Mouse (Mus musculus) limb, embryonic 15.5 days (tissue): ENCODE results near the gene Nacad. TPM values are rescaled to one million over a fixed set of nuclear protein-coding genes. Genes with fewer than 3 reads are reported as not detected.

Experiments
- ATAC-seq: fragments of 200-750 bp; cut with Nextera tagmentation; 2 replicates; pipeline ENCODE4 v1.8.0; 2017; ENCODE audit warnings: low read depth, moderate TSS enrichment; ENCODE audit not compliant: insufficient number of reproducible peaks, low FRiP score, low TSS enrichment
- H3K27ac ChIP-seq: fragments of 300-500 bp; sonication (generic); 2 replicates; pipeline ENCODE4 v1.5.1; 2015; ENCODE audit warnings: moderate library complexity, mild to moderate bottlenecking, inconsistent platforms
- H3K27me3 ChIP-seq: fragments of 300-500 bp; sonication (generic); 2 replicates; pipeline ENCODE4 v1.6.1; 2015; ENCODE audit warnings: inconsistent platforms
- H3K36me3 ChIP-seq: fragments of 300-500 bp; sonication (generic); 2 replicates; pipeline ENCODE4 v1.6.1; 2015; ENCODE audit warnings: inconsistent platforms
- H3K4me1 ChIP-seq: fragments of 300-500 bp; sonication (generic); 2 replicates; pipeline ENCODE4 v1.6.1; 2015; ENCODE audit warnings: inconsistent platforms
- H3K4me2 ChIP-seq: fragments of 300-500 bp; sonication (generic); 2 replicates; pipeline ENCODE4 v1.6.1; 2015; ENCODE audit warnings: mild to moderate bottlenecking, inconsistent platforms
- H3K4me3 ChIP-seq: fragments of 300-500 bp; sonication (generic); 2 replicates; pipeline ENCODE4 v1.5.1; 2015; ENCODE audit warnings: mild to moderate bottlenecking, inconsistent platforms
- H3K9ac ChIP-seq: fragments of 300-500 bp; sonication (generic); 2 replicates; pipeline ENCODE4 v1.6.1; 2015; ENCODE audit warnings: inconsistent platforms
- H3K9me3 ChIP-seq: fragments of 300-500 bp; sonication (generic); 2 replicates; pipeline ENCODE4 v1.6.1; 2016; ENCODE audit warnings: inconsistent platforms
- WGBS: fragments of 180-500 bp; shearing (Covaris S2); methylation state at CpG from one replicate; pipeline ENCODE4 v1.1.7; 2015; 5-methylcytosine and 5-hydroxymethylcytosine counted together
- polyA plus RNA-seq: library from polyadenylated mRNA; unstranded; fragments of >200 nt; fragmentation: Nextera tagmentation; extraction: Ambion mirVana; gene quantifications from 2 replicates; pipeline ENCODE4 v1.2.1, GENCODE M21; 2015

Nacad gene
- polyA plus RNA-seq, 1 experiment from 2014 or later, result 1.6 TPM

- H3K4me1 ChIP-seq, result peaks cover 49% of the 10 kb centered on the region
Measured at GRCm38 (mm10) chr11:6602662-6603061, 3.2 kb downstream of the Nacad start.

GRCm38 (mm10) chr11:6601649-6602480, 4.0 kb downstream of the Nacad start:
- H3K4me3 ChIP-seq, result no peak overlapping the region
- peaks cover 18% of the 10 kb centered on the region for H3K36me3 ChIP-seq
- no peaks in the 10 kb centered on the region for H3K9me3 ChIP-seq
- no peak for ATAC-seq
- no peak overlapping the region for H3K27ac ChIP-seq
- WGBS, result 72% methylated on average over 20 of the region's 20 CpGs
- H3K9ac ChIP-seq, result no peak overlapping the region
- no peak overlapping the region for H3K4me2 ChIP-seq
- H3K27me3 ChIP-seq, result peaks cover 31% of the 10 kb centered on the region
- peaks cover 49% of the 10 kb centered on the region for H3K4me1 ChIP-seq

More at GRCm38 (mm10) chr11:6602662-6603061, 3.2 kb downstream of the Nacad start:
- H3K4me3 ChIP-seq, result no peak overlapping the region
- H3K9me3 ChIP-seq, result no peaks in the 10 kb centered on the region
- WGBS, result 80% methylated on average over 9 of the region's 9 CpGs
- H3K27me3 ChIP-seq, result peaks cover 32% of the 10 kb centered on the region
- H3K36me3 ChIP-seq, result peaks cover 10% of the 10 kb centered on the region
- no peak overlapping the region for H3K4me2 ChIP-seq
- H3K27ac ChIP-seq, result no peak overlapping the region
- no peak for ATAC-seq
- no peak overlapping the region for H3K9ac ChIP-seq

GRCm38 (mm10) chr11:6600284-6600944, 5.4 kb downstream of the Nacad start:
- Histone ChIP-seq H3K4me2 (no peak overlapping the region), H3K9me3 (no peaks in the 10 kb centered on the region), H3K36me3 (peaks cover 33% of the 10 kb centered on the region), H3K27me3 (peaks cover 16% of the 10 kb centered on the region), H3K9ac (no peak overlapping the region), H3K4me1 (peaks cover 44% of the 10 kb centered on the region), H3K4me3 (no peak overlapping the region), H3K27ac (no peak overlapping the region)
- no peak for ATAC-seq
- 83% methylated on average over 8 of the region's 8 CpGs for WGBS

GRCm38 (mm10) chr11:6599831-6600230, 6.0 kb downstream of the Nacad start:
- peaks cover 11% of the 10 kb centered on the region for H3K27me3 ChIP-seq
- H3K9me3 ChIP-seq, result no peaks in the 10 kb centered on the region
- ATAC-seq, result no peak
- H3K9ac ChIP-seq, result no peak overlapping the region
- peaks cover 39% of the 10 kb centered on the region for H3K36me3 ChIP-seq
- peaks cover 38% of the 10 kb centered on the region for H3K4me1 ChIP-seq
- no peak overlapping the region for H3K27ac ChIP-seq
- 87% methylated on average over 6 of the region's 6 CpGs for WGBS
- no peak overlapping the region for H3K4me2 ChIP-seq
- no peak overlapping the region for H3K4me3 ChIP-seq

- Histone ChIP-seq H3K27me3 (peaks cover 4% of the 10 kb centered on the region), H3K4me2 (no peak overlapping the region), H3K36me3 (peaks cover 46% of the 10 kb centered on the region), H3K4me3 (no peak overlapping the region), H3K27ac (no peak overlapping the region), H3K9me3 (no peaks in the 10 kb centered on the region), H3K9ac (no peak overlapping the region), H3K4me1 (peaks cover 31% of the 10 kb centered on the region)
- 24% methylated on average over 27 of the region's 27 CpGs for WGBS
- no peak for ATAC-seq
Measured at GRCm38 (mm10) chr11:6599011-6599681, 6.7 kb downstream of the Nacad start.

- no peak for ATAC-seq
- Histone ChIP-seq H3K27me3 (no peaks in the 10 kb centered on the region), H3K4me2 (no peak overlapping the region), H3K27ac (no peak overlapping the region), H3K4me1 (peaks cover 23% of the 10 kb centered on the region), H3K9me3 (no peaks in the 10 kb centered on the region), H3K36me3 (peaks cover 54% of the 10 kb centered on the region), H3K4me3 (no peak overlapping the region), H3K9ac (no peak overlapping the region)
- 57% methylated on average over 19 of the region's 19 CpGs for WGBS
Measured at GRCm38 (mm10) chr11:6598191-6598889, 7.5 kb downstream of the Nacad start.

GRCm38 (mm10) chr11:6597523-6597922, 8.3 kb downstream of the Nacad start:
- Histone ChIP-seq H3K9me3 (no peaks in the 10 kb centered on the region), H3K4me3 (no peak overlapping the region), H3K4me1 (peaks cover 22% of the 10 kb centered on the region; the same call in 1 of the 2 replicates), H3K27ac (no peak overlapping the region), H3K4me2 (no peak overlapping the region), H3K36me3 (peaks cover 62% of the 10 kb centered on the region), H3K9ac (no peak overlapping the region), H3K27me3 (no peaks in the 10 kb centered on the region)
- 75% methylated on average over 7 of the region's 7 CpGs for WGBS
- ATAC-seq, result no peak

GRCm38 (mm10) chr11:6596616-6597015, 9.2 kb downstream of the Nacad start:
- no peak overlapping the region for H3K27ac ChIP-seq
- peaks cover 22% of the 10 kb centered on the region; the same call in 1 of the 2 replicates for H3K4me1 ChIP-seq
- H3K9me3 ChIP-seq, result no peaks in the 10 kb centered on the region
- no peak for ATAC-seq
- no peak overlapping the region for H3K9ac ChIP-seq
- no peaks in the 10 kb centered on the region for H3K27me3 ChIP-seq
- H3K4me2 ChIP-seq, result no peak overlapping the region
- no peak overlapping the region for H3K4me3 ChIP-seq
- peaks cover 71% of the 10 kb centered on the region for H3K36me3 ChIP-seq
- 79% methylated on average over 3 of the region's 3 CpGs for WGBS

- Histone ChIP-seq H3K9ac (no peak overlapping the region), H3K9me3 (no peaks in the 10 kb centered on the region), H3K27me3 (no peaks in the 10 kb centered on the region), H3K4me1 (peaks cover 20% of the 10 kb centered on the region; the same call in 1 of the 2 replicates), H3K4me3 (no peak overlapping the region), H3K36me3 (peaks cover 75% of the 10 kb centered on the region), H3K27ac (no peak overlapping the region), H3K4me2 (no peak overlapping the region)
- 97% methylated on average over 6 of the region's 6 CpGs for WGBS
- no peak for ATAC-seq
Measured at GRCm38 (mm10) chr11:6596205-6596604, 9.6 kb downstream of the Nacad start.

- H3K36me3 ChIP-seq, result peaks cover 81% of the 10 kb centered on the region
Measured at GRCm38 (mm10) chr11:6595339-6595738, 10.5 kb downstream of the Nacad start.

GRCm38 (mm10) chr11:6594845-6595244, 11.0 kb downstream of the Nacad start:
- ATAC-seq, result no peak
- H3K4me1 ChIP-seq, result peaks cover 18% of the 10 kb centered on the region; the same call in 1 of the 2 replicates
- no peak overlapping the region for H3K9ac ChIP-seq
- H3K4me2 ChIP-seq, result no peak overlapping the region
- no peaks in the 10 kb centered on the region for H3K9me3 ChIP-seq
- no peak overlapping the region for H3K4me3 ChIP-seq
- H3K27ac ChIP-seq, result no peak overlapping the region
- 68% methylated on average over 6 of the region's 6 CpGs for WGBS
- H3K27me3 ChIP-seq, result no peaks in the 10 kb centered on the region
- peaks cover 86% of the 10 kb centered on the region for H3K36me3 ChIP-seq

More at GRCm38 (mm10) chr11:6595339-6595738, 10.5 kb downstream of the Nacad start:
- Histone ChIP-seq H3K4me1 (peaks cover 18% of the 10 kb centered on the region; the same call in 1 of the 2 replicates), H3K27ac (no peak overlapping the region), H3K4me3 (no peak overlapping the region), H3K9me3 (no peaks in the 10 kb centered on the region), H3K9ac (no peak overlapping the region), H3K4me2 (no peak overlapping the region), H3K27me3 (no peaks in the 10 kb centered on the region)
- ATAC-seq, result no peak
- 91% methylated on average over 5 of the region's 5 CpGs for WGBS
